Mouse (Mus musculus) MEL-GATA-1-ER (cell line): ENCODE results near the gene Tmem256.

Experiments used
- DNase-seq: peaks from one replicate; pipeline ENCODE4 v3.0.0-alpha.2; 2012; ENCODE audit warnings: low read depth; ENCODE audit errors: extremely low read depth

The Tmem256 gene

DNA sequence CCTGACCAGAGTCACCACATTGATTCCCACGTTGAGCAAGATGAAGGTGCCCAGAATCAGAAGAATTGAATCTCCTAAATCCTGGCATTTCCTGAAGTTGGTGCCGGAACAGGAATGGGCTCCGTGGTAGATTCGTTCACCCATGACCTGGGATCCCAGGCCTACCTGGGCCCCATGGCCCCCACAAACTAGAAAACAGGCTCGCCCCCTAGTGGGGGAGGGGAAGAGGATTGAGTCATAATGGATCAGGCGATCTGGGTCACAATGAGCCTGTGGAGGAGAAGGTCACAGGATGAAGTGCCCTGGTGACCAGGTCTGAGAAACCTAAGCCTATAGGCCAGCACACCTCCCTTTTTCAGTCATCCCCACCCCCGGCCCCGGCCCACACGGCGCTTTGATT lies 23.2 kb upstream of the Tmem256 start, which contains the start of gene Gm39566:
Gm39566 (minus strand) TSS at position 144 of the 400 bp plus-strand sequence.
- no peak for DNase-seq

DNA sequence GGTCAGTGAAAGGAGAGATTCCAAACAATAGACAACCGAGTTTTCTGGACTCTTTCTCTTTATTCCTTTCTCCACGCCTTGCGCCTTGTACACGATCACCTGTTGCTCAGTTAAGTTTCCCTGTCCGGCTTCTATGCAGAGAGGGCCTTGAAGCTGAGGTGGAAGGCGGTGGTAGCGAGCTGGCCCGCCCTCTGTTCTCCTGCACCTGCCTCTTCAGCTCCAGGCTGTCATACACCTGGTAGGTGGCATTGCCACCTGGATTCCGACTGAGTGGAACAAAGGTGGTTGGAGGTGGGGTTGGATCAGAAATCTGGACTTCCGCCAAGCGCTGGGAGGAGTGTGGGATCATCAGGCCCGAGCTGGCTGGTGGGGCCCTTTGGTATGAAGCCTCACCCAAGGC lies 21.8 kb upstream of the Tmem256 start:
- no peak for DNase-seq

DNA sequence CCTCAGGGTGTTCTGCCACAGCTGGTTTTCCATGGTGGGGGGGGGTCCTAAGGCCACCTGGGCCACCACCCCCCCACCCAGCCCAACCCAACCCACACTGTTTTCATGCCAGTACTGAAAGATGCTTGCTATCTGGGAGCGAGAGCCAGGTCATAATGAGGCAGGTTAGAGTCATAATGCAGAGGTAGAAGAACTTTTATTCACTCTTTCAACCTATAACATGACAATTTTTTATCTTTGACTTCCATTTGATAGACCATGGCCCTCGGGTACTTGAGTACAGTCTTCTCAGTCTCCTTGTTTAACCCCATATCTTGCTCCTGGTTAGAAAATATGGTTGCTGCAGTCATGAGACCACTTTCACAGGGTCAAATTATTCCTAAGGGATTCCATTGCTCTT lies 19.9 kb upstream of the Tmem256 start, which contains the start of gene Spem2:
Spem2 (minus strand) TSS at position 101 of the 400 bp plus-strand sequence.
- DNase-seq = no peak

DNA sequence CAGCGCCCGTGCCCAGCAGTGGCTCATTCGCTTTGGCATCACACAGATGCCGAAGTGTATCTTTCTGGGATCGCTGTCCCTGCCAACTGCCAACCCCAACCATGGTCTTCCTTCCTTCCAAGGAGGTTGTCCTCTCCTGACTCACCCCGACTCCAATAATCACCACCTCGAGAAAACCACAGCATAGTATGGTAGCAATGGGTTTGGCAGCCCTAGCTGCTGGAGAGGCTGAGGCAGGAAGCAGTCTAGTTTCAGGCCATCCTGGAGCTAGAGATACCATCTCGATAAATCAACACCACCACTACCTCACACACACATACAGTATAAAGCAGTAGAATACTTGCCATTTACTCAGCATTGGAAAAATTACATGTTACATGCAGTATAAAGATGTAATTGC lies 19.4 kb upstream of the Tmem256 start:
- no peak for DNase-seq

DNA sequence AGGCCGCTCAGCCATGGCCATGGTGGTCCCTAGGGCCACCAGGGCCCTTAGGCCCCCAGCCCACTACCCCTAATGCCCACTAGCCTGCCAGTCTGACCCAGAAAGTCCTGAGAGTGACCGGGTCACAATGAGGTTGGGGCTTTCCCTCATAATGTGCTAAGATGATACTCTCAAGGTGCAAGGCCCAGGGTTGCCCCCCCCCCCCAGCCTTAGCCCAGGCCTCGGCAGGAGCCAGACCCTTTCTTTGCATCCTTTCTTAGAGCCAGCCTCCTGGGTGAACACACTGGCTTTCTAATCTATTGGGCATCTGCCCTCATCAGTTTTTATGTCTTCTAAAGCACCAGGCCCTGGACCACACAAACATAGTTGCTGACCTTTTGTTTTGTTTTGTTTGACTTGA lies 16.2 kb upstream of the Tmem256 start, which contains the start of gene Spem1:
Spem1 (minus strand) TSS at position 101 of the 400 bp plus-strand sequence.
- DNase-seq = no peak

DNA sequence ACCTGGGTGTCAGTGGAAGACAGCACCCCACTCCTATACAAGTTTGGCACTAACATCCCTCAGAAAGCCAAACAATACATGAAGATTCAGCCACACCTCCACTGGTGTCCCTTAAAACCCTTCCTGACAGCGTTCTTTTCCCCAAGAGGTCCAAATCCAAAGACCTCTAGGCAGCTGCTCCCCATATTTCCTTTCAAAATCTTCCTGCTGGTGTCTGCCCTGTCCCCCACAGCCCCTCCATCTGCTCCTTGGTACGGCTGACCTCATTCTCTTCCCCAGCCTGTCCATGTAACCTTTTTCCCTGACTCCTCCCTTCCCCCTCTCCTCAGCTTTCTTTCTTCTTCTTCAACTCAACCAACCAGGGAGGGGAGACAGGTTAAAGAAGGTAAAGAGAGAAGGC lies 14.9 kb upstream of the Tmem256 start:
- no peak for DNase-seq

DNA sequence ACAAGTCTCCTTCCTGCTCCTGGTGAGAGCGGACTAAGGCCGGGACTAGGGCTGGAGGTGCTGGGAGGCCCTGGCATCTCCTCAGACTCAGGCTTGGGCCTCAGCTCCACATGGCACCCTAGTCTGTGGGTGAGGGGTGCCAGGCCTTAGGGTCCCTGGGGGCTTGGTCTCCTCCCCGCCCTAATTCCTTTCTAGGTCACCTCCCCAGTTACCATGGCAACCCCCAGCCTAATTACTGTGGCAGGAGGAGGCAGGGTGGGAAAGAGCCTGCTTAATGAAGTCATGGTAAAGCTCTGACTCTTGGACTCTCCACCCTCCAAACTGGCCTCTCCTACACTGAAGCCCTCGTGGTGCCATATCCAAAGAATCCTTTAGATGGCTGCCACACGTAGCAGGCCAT lies 9.5 kb upstream of the Tmem256 start:
- no peak for DNase-seq

DNA sequence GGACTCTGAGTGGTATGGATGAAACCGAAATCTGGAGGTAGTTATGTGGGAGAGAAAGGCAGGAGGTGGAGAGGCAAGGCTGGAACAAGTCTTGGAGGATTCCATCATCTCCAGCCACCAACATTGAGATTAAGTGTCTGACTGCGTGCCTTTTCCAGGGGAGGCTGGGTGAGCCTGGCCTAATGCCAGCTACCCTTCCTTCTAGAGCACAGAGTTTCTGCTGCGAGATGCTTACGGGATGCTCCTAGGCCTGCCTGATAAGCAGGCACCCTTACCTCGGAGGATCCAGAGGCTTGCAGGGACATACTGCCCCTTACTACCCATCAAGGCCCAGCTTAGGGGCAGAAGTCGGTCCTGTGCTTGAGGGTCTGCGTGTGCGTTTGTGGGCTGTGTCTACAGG lies 4.8 kb upstream of the Tmem256 start:
- DNase-seq = peak; percentile 51

DNA sequence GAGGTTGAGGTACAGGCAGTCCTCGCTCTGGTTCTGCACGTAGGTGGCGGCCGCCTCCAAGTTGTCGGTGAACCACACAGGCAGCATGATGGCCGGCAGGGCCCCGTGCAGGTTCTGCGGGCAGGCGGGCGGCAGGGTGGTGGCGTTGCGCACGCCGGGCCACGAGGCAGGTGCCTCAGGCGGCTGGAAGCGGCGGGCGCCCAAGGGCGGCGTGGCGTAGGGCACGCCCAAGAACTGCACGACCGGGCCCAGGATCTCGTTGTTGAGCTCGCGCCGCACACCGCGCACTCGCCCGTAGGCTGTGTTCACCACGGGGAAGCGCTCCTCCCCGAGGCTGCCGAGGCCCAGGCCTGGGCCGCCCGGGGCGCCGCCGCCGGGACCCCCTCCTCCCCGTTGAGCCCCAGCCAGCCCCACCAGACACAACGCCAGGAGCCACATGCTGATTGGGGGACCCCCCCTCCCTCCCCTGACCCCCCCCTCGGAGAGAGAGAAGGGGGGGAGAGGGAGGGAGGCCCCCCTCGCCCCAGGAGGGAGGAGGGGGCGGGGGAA lies 4.2 kb upstream of the Tmem256 start:
- peak; percentile 29 for DNase-seq

DNA sequence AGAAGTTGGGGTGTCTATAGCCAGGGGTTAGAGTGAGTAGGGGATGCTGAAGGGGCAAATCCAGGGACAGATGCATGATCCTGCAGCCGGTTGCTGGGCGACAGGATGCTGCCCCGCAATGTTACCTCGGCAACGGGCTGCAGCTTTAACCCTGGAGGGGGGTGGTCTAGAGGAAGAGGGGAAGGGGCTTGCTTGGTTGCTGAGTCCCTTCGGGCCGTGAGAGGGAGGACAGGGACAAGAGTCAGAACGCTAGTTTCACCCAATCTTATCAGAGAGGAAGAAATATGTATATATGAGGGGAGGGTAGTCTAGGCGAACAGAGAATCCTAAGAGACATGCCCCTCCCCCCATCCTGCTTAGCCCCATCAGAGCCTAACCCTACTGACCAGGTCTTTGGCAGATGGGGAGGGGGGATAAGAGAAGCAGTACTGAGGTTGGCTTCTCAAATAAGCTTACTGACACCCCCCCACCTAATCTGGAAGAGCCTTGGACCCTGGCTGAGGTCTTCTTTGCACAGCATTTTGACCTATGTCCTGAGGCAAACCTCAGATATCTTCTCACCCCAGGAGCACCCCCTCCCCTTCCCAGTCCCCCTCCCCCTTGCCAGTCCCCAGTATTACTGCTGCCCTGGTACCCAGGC lies 2.9 kb upstream of the Tmem256 start:
- DNase-seq = no peak

DNA sequence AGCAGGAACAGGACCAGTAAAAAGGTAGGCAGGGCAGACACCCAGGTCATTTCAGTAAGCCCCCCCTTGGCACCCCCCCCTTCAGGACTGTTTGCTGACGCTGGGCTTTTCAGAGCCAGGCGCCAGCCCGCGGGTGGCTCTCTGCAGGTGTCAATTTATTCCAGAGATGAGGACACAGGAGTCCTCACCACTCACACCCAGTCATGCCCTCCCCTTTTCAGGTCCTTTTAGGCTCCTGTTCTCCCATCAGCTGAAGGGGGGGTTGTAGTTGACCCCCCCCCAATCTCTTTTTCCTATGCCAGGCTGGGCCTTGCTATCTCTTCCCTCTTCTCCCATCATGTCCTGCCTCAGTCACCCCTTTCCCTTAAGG lies 2.4 kb upstream of the Tmem256 start:
- no peak for DNase-seq

DNA sequence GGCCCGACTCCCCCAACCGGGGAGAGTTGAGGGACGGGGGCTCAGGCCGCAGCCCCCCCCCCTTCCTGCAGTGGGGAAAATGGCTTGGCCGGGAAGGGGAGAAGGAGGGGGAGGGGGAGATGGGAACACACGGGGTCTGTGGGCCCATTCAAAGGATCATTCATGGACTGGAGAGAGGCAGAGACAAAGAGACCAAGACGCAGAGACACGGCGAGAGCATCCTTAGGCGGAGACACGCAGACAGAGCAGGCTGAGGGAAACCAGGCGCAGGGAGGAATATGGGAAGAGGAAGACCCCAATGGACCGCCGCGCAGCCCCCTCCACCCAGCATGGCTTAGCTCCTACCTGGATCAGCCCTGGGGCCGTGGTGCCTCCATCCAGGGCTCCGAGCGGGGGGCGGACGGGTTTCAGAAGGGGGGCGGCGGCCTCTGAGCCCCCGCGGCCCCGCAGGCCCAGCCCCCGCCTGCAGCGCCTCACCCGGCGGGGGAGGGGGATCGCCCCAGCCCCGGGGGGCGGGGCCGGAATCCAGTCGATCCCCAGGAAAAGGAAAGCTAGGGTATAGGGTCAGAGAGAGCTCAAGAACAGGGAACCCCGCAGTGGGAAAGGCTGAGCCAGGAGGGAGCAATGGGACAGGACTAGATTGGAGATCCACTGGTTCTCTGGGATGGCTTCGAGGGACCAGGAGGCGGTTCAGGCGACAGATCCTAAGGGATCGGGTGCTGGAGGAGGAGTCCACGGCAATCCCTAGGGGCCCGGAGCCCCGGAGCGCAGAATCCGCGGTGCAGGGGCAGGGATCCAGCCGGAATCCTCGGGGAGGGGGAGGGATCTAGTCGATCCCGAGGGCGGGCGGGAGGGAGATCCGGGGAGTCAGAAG lies 1.4 kb upstream of the Tmem256 start:
- DNase-seq = no peak

DNA sequence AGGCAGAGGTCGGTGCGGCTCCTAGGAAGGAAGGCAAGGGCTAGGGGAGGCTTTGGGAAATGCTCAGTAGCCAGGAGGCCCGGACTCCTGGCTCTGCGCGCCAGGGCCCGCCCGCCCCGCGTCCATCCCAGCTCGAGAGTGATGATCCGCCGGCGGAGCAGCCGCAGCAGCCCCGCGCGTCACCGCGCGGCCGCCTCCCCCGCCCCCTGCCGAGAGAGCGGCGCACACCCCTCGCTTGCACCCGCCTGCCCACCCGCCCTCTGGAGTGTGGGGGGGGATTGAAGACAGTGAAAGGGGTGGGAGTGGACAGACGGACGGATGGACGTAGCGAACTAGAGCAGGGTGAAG lies 736 bp upstream of the Tmem256 start, which contains the start of gene Nlgn2:
Nlgn2 (minus strand) TSS at position 181 of the 348 bp plus-strand sequence.
- DNase-seq = no peak

DNA sequence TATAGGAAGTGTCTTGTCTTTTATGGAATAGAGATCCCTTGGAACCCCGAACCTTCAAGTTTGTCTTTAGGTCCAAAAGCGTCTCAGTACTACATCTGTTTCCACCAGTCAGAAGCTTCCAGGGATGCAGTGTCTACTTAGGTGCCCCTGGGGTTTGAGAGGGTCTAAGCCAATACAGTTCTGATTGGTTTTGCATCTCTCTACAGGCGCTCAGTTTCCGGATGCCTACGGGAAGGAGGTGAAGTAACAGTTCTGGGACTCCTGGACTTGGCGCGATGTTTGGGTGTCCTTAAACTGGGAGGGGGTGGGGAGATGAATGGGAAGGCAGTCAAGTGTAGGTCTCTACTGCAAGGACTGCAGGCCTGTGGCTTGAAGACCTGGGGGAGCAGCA lies 395 bp downstream of the Tmem256 start:
- peak; percentile 49 for DNase-seq

DNA sequence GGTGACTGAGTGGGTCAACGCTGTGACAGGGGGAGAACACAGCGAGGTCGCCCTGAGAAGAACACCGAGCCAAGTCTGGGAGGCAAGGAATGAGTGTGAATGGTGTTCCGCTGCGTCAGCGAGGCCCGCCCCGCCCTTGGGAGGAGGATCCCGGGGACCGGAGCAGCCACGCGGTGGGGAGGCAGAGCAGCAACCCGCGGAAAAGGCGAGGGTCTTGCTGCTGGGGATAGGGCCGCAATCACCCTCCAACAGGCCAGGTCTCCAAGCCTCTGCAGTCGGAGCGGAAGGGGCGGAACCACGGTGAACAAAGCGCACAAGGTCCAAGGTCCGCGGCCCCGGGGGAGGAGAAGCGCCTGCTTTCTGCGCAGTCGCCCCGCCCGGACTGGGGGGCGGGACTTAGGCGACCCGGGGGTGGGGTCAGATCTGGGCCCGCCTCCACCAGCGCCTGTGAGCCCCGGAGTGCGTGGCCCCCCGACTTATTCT lies 7.9 kb downstream of the Tmem256 start, which contains the start of gene Plscr3:
Plscr3 (plus strand) TSS at position 179 of the 483 bp plus-strand sequence.
- peak; percentile 80 for DNase-seq

DNA sequence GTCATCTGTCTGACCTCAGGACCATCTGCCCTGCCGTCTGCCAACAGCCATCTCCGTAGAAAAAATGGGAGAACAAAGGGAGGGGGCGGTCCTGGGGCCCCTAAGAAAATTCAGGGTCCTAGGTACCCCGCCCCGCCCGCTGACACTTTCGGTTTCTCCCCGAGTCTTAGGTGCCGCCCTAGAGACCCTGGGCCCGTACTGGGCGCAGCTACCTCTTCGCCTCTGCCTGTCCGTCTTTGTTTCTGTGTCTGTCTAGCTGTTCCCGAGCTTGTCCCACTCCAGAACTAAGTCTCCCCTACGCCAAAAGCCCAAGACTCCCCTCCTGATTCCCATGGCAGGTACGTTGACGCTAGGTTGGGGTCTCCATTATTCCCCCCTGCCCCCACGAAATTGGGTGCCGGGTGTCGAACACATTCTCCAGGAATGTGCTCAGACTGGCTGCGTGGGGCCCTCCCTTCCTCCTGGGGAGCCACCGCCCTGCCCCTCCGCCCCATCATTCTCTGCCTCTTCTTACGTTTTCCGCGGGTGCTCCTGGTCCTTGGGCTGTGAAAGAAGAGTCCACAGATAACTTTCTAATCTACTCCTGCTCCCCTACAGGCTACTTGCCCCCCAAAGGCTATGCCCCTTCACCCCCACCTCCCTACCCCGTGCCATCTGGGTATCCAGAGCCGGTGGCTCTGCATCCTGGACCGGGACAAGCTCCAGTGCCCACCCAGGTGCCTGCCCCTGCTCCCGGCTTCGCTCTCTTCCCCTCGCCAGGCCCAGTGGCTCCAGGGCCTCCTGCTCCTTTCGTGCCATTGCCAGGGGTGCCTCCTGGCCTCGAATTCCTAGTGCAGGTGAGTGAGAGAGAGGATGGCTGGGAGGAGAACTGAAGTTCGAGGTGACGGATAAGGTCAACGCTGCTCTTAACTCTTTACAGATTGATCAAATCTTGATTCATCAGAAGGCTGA lies 8.7 kb downstream of the Tmem256 start:
- no peak for DNase-seq

DNA sequence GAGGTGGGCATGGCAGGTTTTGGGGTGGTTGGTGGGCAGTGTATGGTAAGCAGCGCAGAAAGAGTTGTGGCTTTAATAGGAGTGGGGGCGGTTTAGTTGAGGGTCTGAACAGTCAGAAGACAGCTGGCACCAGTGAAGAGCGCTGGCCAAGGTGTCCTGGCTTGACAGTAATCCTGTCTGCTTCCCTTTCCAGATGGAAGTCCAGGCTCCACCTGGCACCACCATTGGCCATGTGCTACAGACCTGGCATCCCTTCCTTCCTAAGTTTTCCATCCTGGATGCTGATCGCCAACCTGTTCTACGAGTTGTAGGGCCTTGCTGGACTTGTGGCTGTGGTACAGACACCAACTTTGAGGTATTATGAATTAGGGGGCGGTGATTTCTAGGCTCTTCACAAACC lies 9.7 kb downstream of the Tmem256 start:
- no peak for DNase-seq

DNA sequence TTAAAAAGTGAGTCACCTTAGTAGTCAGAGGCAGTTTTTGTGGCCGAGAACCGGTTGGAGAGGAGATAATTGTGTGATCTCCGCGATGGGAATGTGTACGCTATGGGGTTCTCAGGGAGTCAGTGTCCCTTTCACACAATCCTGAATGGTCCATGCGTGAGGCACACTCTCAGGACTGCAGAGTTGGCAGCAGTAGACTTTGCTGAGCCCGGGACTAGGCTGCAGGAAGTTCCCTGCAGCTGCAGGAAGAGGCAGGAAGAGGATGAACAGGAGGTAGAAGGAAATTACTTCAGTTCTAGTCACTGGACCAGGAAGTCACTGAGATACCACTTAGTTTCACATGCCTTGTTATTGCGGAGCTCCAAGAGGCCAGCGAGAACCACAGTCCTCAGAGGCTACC lies 10.8 kb downstream of the Tmem256 start:
- no peak for DNase-seq

DNA sequence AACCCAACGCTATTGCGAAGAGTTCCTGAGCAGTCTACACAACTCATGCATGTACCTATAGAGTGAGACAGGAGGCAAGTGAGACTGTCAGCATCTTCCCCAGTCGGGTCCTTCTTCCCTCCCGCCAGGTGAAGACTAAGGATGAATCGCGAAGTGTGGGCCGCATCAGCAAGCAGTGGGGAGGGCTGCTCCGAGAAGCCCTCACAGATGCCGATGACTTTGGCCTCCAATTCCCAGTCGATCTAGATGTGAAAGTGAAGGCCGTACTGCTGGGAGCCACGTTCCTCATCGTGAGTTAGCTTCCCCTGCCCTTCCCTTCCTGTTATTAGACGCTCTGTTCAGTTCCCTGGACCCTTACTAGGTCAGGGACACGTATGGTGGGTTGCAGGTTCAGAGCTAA lies 11.6 kb downstream of the Tmem256 start:
- no peak for DNase-seq

DNA sequence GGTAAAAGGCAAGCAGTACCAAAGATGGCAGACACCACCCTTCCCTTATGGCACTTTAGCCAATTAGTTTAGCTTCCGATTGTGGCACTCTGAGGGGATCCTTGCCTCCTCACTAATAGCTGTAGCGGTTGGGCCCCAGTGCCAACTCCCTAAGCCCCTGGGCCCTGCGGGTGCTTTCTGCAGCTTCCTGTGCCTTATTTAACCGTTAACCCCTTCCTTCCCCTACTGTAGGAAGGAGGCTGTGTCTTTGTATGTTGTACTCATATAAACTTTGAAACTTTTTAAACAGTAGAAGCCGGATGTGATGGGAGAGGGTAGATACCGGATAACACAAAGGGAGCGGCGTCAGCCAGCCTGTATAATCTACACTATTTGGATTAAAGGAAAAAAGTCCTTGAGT lies 12.4 kb downstream of the Tmem256 start:
- no peak for DNase-seq

DNA sequence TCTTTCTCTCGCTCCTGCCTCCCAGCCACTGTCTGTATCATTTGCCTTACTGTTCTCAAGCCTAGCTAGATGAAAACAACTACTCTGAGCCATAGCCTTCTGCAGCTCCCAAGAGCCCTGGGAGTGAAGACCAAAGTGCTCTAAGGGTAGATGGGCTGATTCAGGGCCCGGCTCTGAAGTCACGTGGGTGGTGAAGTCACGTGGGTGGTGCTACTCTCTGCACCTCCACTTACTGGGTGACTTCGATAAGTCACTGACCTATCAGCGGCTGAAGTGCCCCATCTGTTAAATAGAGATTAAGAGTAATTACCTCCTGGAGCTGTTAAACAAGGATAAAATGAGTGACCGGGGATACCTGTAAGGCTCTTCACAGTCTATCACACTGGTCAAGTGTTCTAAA lies 15.7 kb downstream of the Tmem256 start:
- DNase-seq = peak; percentile 95
